Mouse (Mus musculus) heart, postnatal 36 days (tissue): ENCODE results near the gene Tardbp. TPM values are rescaled to one million over a fixed set of nuclear protein-coding genes. Genes with fewer than 3 reads are reported as not detected.

ENCODE experiments used
- DNase-seq, 2 experiments: peaks; one replicate each; pipeline ENCODE4 v3.0.0; 2021 to 2022
- intact Hi-C: fragments of 180-260 bp; cut with DNase I; formaldehyde crosslinking; loops from one replicate; pipeline ENCODE4 v1.15.1; 2025
- total RNA-seq, 2 experiments: library from RNA; stranded (reverse); gene quantifications; 2 replicates each; pipeline ENCODE4 v1.2.3; 2021

Gene Tardbp
- total RNA-seq, 2 experiments from 2014 or later, result 123 to 130 TPM

DNA sequence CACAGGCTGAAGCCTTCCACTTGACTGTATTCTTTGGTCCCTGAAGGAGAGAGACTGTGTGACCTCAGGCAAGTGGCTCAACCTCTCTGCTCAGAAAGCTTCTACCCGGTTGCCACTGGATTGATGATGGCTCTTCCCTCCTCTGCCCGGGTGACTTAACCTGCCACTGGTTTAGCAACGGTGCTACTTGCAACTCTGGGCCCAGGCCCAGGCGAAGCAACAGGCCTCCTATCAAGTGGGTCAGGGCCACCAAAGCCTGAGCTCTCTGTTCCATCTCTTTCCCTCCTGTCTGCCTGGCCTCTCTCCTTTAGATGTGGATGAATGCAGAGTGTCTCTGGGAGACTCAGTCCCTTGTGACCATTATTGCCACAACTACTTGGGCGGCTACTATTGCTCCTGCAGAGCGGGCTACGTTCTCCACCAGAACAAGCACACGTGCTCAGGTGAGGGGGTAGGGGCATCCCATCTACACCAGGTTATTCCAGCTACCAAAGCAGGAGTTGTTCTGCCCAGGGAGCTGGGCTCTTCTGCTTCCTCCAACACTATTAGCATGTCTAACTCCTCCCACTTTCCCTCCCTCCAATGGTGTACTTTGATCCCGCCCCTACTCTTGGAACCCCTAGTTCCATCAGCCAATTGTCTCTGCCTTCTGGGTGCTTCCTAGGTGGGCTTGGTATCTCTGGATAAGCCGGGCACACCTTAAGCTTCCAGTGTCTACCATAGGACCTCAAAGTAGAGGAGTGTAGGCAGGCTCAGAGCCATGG is 23.3 kb downstream of the Tardbp start:
- intact Hi-C loops, result no loop called here
- DNase-seq, result no peak

DNA sequence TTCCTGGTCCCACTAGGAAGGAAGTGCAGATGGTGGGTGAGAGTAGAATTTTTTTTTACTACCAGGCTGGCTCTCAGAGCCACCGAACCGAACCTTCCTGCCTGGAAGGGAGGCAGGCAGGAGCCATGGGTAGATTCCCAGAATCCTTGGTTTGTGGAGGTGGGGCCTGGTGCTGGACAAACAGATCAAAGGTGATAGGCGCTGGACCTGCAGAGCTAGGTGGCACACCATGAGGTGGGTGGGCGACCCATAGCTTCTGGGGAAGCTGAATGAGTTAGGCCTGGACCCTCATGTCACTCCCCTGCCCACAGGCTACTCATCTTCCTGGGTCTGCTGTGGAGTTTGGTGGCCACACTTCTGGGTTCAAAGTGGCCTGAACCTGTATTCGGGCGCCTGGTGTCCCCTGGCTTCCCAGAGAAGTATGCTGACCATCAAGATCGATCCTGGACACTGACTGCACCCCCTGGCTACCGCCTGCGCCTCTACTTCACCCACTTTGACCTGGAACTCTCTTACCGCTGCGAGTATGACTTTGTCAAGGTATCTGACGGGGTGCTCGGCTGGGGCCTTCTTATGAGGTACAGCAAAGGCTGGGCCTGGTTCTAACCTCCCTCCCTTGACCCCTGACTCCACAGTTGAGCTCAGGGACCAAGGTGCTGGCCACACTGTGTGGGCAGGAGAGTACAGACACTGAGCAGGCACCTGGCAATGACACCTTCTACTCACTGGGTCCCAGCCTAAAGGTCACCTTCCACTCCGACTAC is 24.3 kb downstream of the Tardbp start, which contains the start of gene Masp2:
Masp2 (plus strand) TSS at position 198 of the 764 bp plus-strand sequence.
- DNase-seq, result no peak
- intact Hi-C loops, result no loop called here

- intact Hi-C loops, result no loop called here
- DNase-seq, result no peak
Measured at GRCm38 (mm10) chr4:148601871-148602270, 24.9 kb downstream of the Tardbp start.

GRCm38 (mm10) chr4:148600316-148600715 is 26.5 kb downstream of the Tardbp start:
- DNase-seq, result no peak
- intact Hi-C loops, result no loop called here

- intact Hi-C loops, result no loop called here
- no peak for DNase-seq
Measured at GRCm38 (mm10) chr4:148598826-148599225, 28.0 kb downstream of the Tardbp start.

GRCm38 (mm10) chr4:148596731-148597130 is 30.1 kb downstream of the Tardbp start:
- DNase-seq, result no peak
- intact Hi-C loops, result no loop called here

DNA sequence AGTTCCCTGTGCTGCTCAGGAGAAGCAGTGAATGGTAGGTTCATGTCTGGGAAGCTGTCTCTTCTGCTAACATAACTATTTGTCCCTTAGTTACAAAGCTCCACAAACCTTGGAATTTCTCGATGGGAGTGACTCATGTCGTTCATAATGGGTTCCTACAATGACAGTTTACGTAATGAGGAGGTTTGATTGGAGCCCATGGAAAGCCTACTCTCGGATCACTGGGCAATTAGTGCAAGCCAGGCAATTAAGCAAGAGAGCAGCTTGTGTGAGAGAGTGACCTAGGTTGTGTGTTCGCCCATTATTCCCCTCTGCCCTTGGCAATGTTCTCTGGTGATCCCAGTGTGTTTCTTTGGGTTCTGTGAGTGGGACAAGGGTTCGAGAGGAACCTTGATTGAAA is 30.9 kb downstream of the Tardbp start:
- DNase-seq, result no peak
- intact Hi-C loops, result no loop called here

DNA sequence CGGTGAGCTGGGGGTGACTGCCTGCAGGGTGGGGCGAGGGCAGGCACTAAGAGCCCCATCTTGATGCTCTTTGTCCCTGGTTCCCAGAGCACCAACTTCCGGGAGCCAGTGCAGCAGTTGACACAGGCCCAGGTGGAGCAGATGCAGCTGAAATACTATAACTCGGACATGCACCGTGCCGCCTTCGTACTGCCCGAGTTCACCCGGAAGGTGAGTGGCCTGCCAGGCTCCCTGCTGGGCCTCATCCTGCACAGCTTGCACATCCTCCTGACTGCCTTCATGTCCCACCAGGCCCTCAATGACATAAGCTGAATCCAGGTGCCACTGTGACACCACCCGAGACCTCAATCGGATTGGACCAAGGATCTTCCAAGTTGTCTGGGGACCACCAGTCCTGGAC is 32.8 kb downstream of the Tardbp start:
- DNase-seq, result no peak
- intact Hi-C loops, result no loop called here

DNA sequence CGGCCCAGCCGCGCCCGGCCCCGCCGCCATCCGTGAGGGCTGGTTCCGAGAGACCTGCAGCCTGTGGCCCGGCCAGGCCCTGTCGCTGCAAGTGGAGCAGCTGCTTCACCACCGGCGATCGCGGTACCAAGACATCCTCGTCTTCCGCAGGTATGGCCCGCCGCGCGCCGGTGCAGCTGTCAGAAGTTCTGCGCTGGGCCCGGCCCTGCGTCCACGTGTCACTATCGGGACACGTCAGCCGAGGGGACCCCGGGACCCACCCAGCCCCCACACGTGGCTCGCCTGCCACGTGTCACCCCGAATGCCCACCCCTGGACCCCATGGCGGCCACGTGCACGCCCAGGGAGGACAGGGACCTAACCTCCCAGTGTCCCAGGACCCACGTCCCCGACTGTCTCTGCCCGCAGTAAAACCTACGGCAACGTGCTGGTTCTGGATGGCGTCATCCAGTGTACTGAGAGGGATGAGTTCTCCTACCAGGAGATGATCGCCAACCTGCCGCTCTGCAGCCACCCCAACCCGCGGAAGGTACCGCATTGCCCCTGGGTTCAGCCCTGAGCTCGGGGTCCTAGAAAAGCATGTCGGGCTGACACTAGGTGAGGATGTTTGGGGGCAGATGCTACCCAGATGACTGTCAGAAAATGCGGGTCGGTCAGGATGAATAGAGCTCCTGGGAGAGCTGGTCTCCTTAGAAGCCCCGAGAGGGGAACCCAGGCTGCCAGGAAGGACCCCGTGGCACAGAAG is 35.0 kb downstream of the Tardbp start:
- intact Hi-C loops, result no loop called here
- DNase-seq, result no peak

GRCm38 (mm10) chr4:148591171-148591630 is 35.6 kb downstream of the Tardbp start, which contains the start of gene Srm:
Srm (plus strand) TSS chr4:148591503.
- intact Hi-C loops, result no loop called here
- DNase-seq, result peak; percentile 96 to 97

GRCm38 (mm10) chr4:148590421-148591170 is 36.2 kb downstream of the Tardbp start:
- intact Hi-C loops, result no loop called here
- no peak for DNase-seq

- no peak for DNase-seq
- intact Hi-C loops, result no loop called here
Measured at GRCm38 (mm10) chr4:148589565-148589964, 37.3 kb downstream of the Tardbp start.

GRCm38 (mm10) chr4:148588793-148589192 is 38.0 kb downstream of the Tardbp start:
- intact Hi-C loops, result no loop called here
- no peak for DNase-seq

- intact Hi-C loops, result no loop called here
- DNase-seq, result no peak
Measured at GRCm38 (mm10) chr4:148586648-148587047, 40.2 kb downstream of the Tardbp start.

DNA sequence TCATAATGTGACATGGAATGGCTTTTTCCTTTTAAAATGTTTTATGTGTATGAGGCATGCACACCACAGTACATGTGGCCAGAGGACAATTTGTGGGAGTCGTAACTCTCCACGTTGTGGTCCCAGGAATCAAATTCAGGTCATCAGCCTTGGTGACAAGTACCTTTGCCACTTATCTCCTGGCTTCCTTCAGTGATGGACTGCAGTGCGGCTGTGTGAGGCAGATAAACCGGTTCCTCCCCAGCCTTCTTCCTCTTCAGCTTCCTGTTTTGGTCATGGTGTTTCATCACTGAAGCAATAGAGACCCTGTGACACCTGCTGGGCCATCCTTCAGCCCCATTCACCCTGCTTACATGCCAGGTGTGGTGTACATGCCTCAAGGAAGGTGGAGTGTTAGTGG is 43.6 kb downstream of the Tardbp start:
- no peak for DNase-seq
- intact Hi-C loops, result no loop called here

- intact Hi-C loops, result no loop called here
Measured at GRCm38 (mm10) chr4:148581422-148581821, 45.4 kb downstream of the Tardbp start.

DNA sequence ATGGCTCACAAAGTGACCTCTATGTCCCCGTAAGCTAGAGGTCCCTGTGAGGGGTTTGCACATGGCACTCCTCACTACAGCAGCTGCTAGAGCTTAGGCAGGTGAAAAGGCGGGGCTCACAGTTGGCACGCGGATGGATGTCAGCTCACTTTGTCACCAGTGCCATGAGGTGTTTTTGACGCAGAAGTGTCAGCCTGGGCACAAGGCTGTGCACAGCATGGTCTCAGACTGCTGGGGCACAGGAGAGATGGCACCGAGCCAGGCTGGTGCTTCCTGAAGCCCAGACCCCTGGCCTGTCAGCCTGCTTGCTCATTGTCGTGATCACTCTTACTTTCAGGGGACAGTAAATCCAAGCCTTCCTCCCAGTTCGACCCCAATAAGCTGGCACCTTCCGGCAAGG is 46.1 kb downstream of the Tardbp start:
- no peak for DNase-seq
- intact Hi-C loops, result no loop called here

More at GRCm38 (mm10) chr4:148581422-148581821, 45.4 kb downstream of the Tardbp start:
- DNase-seq, result no peak

DNA sequence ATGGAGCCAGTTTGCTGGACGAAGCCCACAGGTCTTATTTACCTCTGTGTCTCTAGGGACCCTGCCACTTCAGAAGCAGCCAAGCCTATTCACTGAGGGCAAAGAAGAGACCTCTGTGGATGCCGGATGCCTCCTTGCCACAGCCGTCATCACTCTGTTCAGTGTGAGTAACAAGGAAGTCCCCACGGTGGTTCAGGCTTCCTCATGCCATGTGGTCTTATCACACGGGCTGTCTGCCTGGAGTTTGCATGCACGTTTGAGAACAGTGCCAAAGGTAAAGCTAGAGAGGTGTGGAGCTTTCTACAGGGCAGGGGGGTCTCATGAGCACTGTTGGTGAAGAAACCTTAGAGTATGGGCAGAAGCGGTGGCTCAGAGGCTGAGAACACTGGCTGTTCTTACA is 53.6 kb downstream of the Tardbp start:
- intact Hi-C loops, result no loop called here
- DNase-seq, result no peak

DNA sequence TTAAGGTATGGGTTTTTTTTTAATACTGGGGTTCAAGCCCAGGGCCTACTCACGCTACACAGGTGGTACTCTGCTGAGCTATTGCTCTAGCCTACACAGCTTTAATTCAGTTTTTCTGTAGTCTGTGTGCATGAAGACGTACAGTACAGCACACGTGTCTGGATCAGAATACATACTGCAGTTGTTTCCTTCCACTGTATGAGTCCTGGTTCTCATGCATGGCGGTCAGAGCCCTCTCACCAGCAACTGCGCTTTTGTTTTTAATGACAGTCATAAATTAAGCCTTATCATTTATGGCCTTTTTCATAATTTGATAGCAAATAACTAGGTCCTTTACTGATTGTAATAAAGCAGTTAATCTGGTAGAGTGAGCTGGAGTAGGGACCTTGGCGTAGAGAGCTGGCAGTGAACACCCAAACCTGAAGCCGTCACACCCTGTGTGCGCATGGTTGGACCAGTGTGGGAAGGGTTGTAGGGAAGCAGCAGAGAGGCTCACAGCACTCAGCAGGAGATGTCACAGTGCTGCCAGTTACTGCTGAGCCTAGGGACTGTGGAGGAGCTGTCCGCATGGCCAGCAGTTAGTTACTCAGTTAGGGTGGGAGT is 56.0 kb downstream of the Tardbp start:
- no peak for DNase-seq
- intact Hi-C loops, result no loop called here

- intact Hi-C loops, result no loop called here
- no peak for DNase-seq
Measured at GRCm38 (mm10) chr4:148570138-148570537, 56.7 kb downstream of the Tardbp start.
